Mouse (Mus musculus): ENCODE results near the gene Pdzrn3.
A peak's percentile ranks its signal among the peaks of the same experiment; 100 is the strongest.

Pdzrn3 gene

GRCm38 (mm10) chr6:101287077-101287476, 90.6 kb downstream of the Pdzrn3 start:
- no peak for DNase-seq

- DNase-seq, result no peak
These were observed 93.2 kb downstream of the Pdzrn3 start for GRCm38 (mm10) chr6:101284368-101284955.

- no peak for DNase-seq
These were observed 93.8 kb downstream of the Pdzrn3 start for GRCm38 (mm10) chr6:101283891-101284290.

- DNase-seq, result no peak
These were observed 96.1 kb downstream of the Pdzrn3 start for GRCm38 (mm10) chr6:101281644-101282043.

GRCm38 (mm10) chr6:101280811-101281218, 96.9 kb downstream of the Pdzrn3 start:
- DNase-seq, result no peak

GRCm38 (mm10) chr6:101278286-101278932, 99.3 kb downstream of the Pdzrn3 start:
- DNase-seq, result no peak

GRCm38 (mm10) chr6:101276261-101276660, 101.4 kb downstream of the Pdzrn3 start:
- DNase-seq, result no peak

GRCm38 (mm10) chr6:101275806-101276205, 101.9 kb downstream of the Pdzrn3 start:
- DNase-seq, result no peak

- no peak for DNase-seq
These were observed 102.9 kb downstream of the Pdzrn3 start for GRCm38 (mm10) chr6:101274846-101275245.

GRCm38 (mm10) chr6:101272256-101272655, 105.4 kb downstream of the Pdzrn3 start:
- DNase-seq, result no peak

GRCm38 (mm10) chr6:101271378-101272135, 106.1 kb downstream of the Pdzrn3 start:
- no peak for DNase-seq

- no peak for DNase-seq
These were observed 107.4 kb downstream of the Pdzrn3 start for GRCm38 (mm10) chr6:101270095-101270826.

- DNase-seq, result no peak
These were observed 108.2 kb downstream of the Pdzrn3 start for GRCm38 (mm10) chr6:101269335-101270094.

- no peak for DNase-seq
These were observed 109.4 kb downstream of the Pdzrn3 start for GRCm38 (mm10) chr6:101268266-101268665.

- peak; percentile 31 to 63 for DNase-seq
These were observed 110.9 kb downstream of the Pdzrn3 start for GRCm38 (mm10) chr6:101266787-101267186.

- DNase-seq, result no peak
These were observed 114.2 kb downstream of the Pdzrn3 start for GRCm38 (mm10) chr6:101263544-101263943.

- peak; percentile 17 to 61 for DNase-seq
These were observed 116.2 kb downstream of the Pdzrn3 start for GRCm38 (mm10) chr6:101261513-101261912.

- DNase-seq, result no peak
These were observed 118.3 kb downstream of the Pdzrn3 start for GRCm38 (mm10) chr6:101259411-101259810.

- DNase-seq, result no peak
These were observed 120.3 kb downstream of the Pdzrn3 start for GRCm38 (mm10) chr6:101257418-101257817.

- no peak for DNase-seq
These were observed 123.0 kb downstream of the Pdzrn3 start for GRCm38 (mm10) chr6:101254652-101255051.

GRCm38 (mm10) chr6:101251916-101252603, 125.6 kb downstream of the Pdzrn3 start:
- no peak for DNase-seq

- no peak for DNase-seq
These were observed 126.5 kb downstream of the Pdzrn3 start for GRCm38 (mm10) chr6:101251160-101251559.
